Mouse (Mus musculus): ENCODE results near the gene Frat2. TPM values are rescaled to one million over a fixed set of nuclear protein-coding genes. Genes with fewer than 3 reads are reported as not detected.
A peak's percentile ranks its signal among the peaks of the same experiment; 100 is the strongest.

The Frat2 gene
- polyA plus RNA-seq, 1 experiment from 2014 or later, result 22.7 TPM

DNA sequence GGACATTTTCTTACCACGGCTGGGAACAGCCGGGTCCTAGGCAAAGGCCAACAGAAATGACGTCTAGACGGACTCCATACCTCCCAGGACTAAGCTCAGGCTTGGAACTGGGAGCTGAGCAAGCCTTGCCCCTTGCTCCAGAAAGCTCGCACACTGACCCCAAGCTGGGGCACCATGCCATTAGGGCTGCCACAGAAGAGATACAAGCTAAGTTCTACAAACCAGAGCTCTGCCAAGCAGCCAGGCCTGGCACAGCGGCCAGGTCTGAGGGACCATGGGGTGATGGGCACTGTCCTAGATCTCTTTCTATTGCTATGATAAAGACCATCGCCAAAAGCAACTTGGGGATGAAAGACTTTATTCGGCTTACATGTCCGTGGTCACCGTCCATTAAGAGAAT is 35.4 kb downstream of the Frat2 start:
- Histone ChIP-seq H3K9ac (no peak overlapping the region), H3K4me2 (no peak overlapping the region), H3K27me3 (no peaks in the 10 kb centered on the region), H3K4me3 (replicated peaks) (no peak overlapping the region), H3K4me1 (no peaks in the 10 kb centered on the region), H3K27ac (no peak overlapping the region), H3K9me3 (no peaks in the 10 kb centered on the region), H3K36me3 (replicated peaks) (no peaks in the 10 kb centered on the region)
- no peak for ATAC-seq (ENCODE audit: low FRiP score)
- WGBS, result 95% methylated on average over 10 of the region's 10 CpGs

- no peak overlapping the region for H3K4me2 ChIP-seq
- no peaks in the 10 kb centered on the region for H3K36me3 ChIP-seq (replicated peaks)
- H3K27ac ChIP-seq, result no peak overlapping the region
- no peak for ATAC-seq (ENCODE audit: low FRiP score)
- no peak overlapping the region for H3K9ac ChIP-seq
- H3K27me3 ChIP-seq, result no peaks in the 10 kb centered on the region
- H3K4me1 ChIP-seq, result no peaks in the 10 kb centered on the region
- WGBS, result 83% methylated on average over 5 of the region's 5 CpGs
- peaks cover 6% of the 10 kb centered on the region for H3K9me3 ChIP-seq
- no peak overlapping the region for H3K4me3 ChIP-seq (replicated peaks)
Observed at GRCm38 (mm10) chr19:41810074-41810473, 37.9 kb downstream of the Frat2 start.

DNA sequence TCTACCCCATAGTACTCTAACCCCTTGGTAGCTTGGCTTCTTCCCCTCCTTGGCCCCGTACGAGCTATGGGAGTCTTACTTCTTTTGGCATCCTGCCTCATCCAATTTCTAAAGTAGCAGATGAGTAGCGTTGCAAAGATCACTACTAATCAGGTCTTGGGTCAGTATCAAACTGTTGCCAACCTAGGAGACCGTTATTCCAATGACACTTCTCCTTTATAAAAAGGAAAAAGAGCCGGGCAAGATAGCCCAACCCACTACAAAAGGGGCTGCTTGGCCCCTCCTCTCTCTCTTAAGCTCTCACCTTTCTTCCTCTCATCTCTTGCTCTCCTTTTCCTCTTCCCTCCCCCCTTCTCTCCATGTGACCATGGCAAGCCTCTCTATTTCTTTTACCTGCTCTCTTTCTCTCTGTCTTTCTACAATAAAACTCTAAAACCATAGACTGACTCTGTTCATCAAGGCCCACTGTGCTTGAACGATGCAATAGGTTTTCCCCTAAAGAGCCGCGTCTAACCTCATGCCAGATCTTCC is 39.8 kb downstream of the Frat2 start:
- no peak for ATAC-seq (ENCODE audit: low FRiP score)
- no peak overlapping the region for H3K4me2 ChIP-seq
- 84% methylated on average over 8 of the region's 8 CpGs for WGBS
- H3K27me3 ChIP-seq, result no peaks in the 10 kb centered on the region
- no peak overlapping the region for H3K4me3 ChIP-seq (replicated peaks)
- peaks cover 6% of the 10 kb centered on the region for H3K9me3 ChIP-seq
- H3K4me1 ChIP-seq, result no peaks in the 10 kb centered on the region
- H3K9ac ChIP-seq, result no peak overlapping the region
- H3K27ac ChIP-seq, result no peak overlapping the region
- H3K36me3 ChIP-seq (replicated peaks), result no peaks in the 10 kb centered on the region

DNA sequence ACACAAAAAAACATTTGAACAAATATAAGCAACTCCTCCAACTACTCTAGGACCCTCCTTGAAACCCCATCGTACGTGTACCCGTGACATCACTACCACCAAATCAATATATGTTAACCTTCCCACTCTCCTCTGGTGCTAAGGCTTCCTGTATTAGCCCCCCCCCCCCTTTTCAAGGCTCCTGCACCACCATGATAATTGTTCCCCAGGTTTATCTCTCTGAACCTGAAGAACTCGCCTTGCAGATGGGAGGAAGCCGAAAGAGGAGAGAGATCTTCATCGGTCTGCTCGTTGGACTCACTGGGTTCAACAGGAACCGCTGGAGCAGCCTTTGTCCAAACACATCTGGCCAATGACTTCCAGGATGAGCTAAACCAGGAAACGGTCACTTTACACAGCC is 40.4 kb downstream of the Frat2 start:
- ATAC-seq (ENCODE audit: low FRiP score), result no peak
- Histone ChIP-seq H3K27me3 (no peaks in the 10 kb centered on the region), H3K36me3 (replicated peaks) (no peaks in the 10 kb centered on the region), H3K4me3 (replicated peaks) (no peak overlapping the region), H3K27ac (no peak overlapping the region), H3K4me1 (no peaks in the 10 kb centered on the region), H3K9ac (no peak overlapping the region), H3K9me3 (peaks cover 6% of the 10 kb centered on the region), H3K4me2 (no peak overlapping the region)
- WGBS, result 91% methylated on average over 9 of the region's 9 CpGs

DNA sequence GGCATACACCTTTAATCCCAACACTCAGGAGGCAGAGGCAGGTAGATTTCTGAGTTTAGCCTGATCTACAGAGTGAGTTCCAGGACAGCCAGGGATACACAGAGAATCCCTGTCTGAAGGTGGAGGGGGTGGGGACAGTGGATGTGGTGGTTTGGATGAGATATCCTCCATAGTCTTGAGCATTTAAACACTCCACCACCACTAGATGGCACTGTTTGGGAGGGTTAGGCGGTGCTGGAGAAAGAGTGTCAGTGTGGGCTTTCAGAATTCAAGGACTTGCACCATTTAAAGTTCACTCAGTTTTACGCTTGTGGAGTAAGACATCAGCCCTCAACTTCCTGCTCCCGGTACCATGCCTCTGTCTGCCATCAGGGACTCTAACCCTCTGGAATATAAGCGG is 42.1 kb downstream of the Frat2 start:
- Histone ChIP-seq H3K9ac (no peak overlapping the region), H3K27ac (no peak overlapping the region), H3K27me3 (no peaks in the 10 kb centered on the region), H3K36me3 (replicated peaks) (no peaks in the 10 kb centered on the region), H3K4me1 (peaks cover 8% of the 10 kb centered on the region), H3K4me3 (replicated peaks) (no peak overlapping the region), H3K4me2 (no peak overlapping the region), H3K9me3 (peaks cover 6% of the 10 kb centered on the region)
- 92% methylated on average over 4 of the region's 4 CpGs for WGBS
- ATAC-seq (ENCODE audit: low FRiP score), result no peak

DNA sequence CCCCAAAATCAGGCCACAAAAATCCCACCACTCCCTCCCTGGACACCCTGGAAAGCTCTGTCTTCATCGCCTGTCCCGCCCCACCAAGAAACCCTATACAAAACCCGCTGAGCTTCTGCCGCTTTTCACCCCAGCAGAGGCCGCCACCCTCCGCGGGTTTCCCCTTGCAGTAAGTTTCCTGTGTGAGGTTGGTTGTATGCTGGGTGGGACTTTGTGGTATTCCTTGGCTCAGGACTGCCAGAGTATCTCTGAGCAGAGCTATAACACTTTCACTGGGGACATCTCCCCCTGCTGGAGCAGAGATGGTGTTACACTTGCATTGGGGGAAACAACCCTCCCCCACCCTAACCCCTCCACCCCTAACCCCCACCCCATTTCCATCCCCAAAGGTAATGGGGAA is 44.6 kb downstream of the Frat2 start:
- Histone ChIP-seq H3K4me1 (peaks cover 19% of the 10 kb centered on the region), H3K27ac (no peak overlapping the region)
- 33% methylated on average over 7 of the region's 7 CpGs for WGBS

GRCm38 (mm10) chr19:41801742-41802369 is 46.1 kb downstream of the Frat2 start, which contains the start of gene Arhgap19:
Gene Arhgap19, minus strand, starts transcription at chr19:41802047.
- Histone ChIP-seq H3K27ac (peak within 1 kb of the TSS; percentile 68), H3K9ac (peak within 1 kb of the TSS; percentile 82), H3K4me3 (replicated peaks) (peak within 1 kb of the TSS; percentile 92), H3K27me3 (no peaks in the 10 kb centered on the region), H3K4me1 (peaks cover 19% of the 10 kb centered on the region), H3K4me2 (peak within 1 kb of the TSS; percentile 77), H3K36me3 (replicated peaks) (0 out of 2 replicates have a peak, but pooled peaks cover 2% of the 10 kb centered on the region), H3K9me3 (peaks cover 6% of the 10 kb centered on the region)
- peak; percentile 100 for ATAC-seq (ENCODE audit: low FRiP score)
- 0% methylated on average over 48 of the region's 48 CpGs for WGBS

More for the DNA sequence above, 44.6 kb downstream of the Frat2 start:
- Histone ChIP-seq H3K27me3 (no peaks in the 10 kb centered on the region), H3K4me3 (replicated peaks) (no peak overlapping the region), H3K4me2 (no peak overlapping the region), H3K9me3 (peaks cover 6% of the 10 kb centered on the region), H3K9ac (no peak overlapping the region), H3K36me3 (replicated peaks) (no peaks in the 10 kb centered on the region)
- ATAC-seq (ENCODE audit: low FRiP score), result no peak

DNA sequence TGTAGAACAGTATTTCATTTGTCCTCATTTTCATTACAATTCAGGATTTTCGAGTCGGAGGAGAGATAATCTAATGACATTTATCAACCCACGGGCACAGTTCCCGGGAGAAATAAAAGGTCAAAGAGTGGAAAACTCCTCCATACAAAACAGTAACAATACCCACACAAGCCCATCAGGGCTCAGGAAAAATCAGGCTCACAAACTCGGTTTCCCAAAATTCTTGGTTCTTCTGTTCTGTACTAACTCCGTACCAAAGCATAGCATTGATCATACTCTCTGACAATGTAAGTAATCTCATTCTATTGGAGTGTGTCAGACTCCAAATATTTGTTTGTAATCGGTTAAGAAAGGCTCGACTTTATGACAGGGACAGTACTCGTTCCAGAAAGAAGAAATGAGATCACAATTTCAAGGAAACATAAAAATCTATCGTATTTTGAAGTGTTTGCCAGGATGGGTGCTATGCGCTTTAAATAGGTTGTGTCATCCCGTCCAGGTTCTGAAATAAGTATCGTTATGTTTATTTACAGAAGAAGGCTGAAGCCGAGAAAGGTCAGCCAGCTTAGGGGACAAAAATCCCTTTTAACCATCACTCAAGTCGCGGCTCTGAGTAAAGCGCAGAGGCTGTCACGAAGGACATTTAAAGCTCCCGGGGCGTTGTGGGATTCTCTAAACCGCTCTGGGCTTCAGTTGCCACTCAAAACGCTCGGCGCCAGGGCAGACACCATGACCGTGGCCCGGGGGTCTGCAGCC is 46.8 kb downstream of the Frat2 start:
- H3K27ac ChIP-seq, result peak overlapping the region; percentile 68
- no peaks in the 10 kb centered on the region for H3K27me3 ChIP-seq
- ATAC-seq (ENCODE audit: low FRiP score), result no peak
- H3K9me3 ChIP-seq, result peaks cover 6% of the 10 kb centered on the region
- H3K4me3 ChIP-seq (replicated peaks), result peak overlapping the region; percentile 92
- 3% methylated on average over 26 of the region's 26 CpGs for WGBS
- H3K4me1 ChIP-seq, result peaks cover 22% of the 10 kb centered on the region
- peak overlapping the region; percentile 77 for H3K4me2 ChIP-seq
- H3K36me3 ChIP-seq (replicated peaks), result 0 out of 2 replicates have a peak, but pooled peaks cover 2% of the 10 kb centered on the region
- peak overlapping the region; percentile 82 for H3K9ac ChIP-seq

DNA sequence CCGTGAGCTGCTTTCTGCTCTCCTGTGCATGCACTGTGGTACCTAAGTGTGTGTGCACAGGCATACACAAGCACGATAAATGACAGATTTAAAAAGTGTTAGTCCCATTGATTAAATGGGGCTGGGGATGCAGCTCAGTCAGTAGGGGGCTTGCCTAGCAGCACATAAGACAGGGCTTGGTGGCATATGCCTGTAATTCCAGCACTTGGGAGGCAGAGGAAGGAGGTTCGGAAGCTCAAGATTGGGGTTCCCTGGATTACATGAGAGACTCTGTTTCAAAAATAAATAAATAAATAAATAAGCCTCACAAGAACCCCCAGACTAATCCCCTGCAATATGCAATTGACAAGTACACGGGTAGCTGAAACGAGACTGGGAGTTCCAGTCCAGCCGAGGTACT is 47.5 kb downstream of the Frat2 start:
- Histone ChIP-seq H3K4me3 (replicated peaks) (peak overlapping the region; percentile 92), H3K4me1 (peaks cover 23% of the 10 kb centered on the region), H3K27ac (no peak overlapping the region), H3K4me2 (peak overlapping the region; percentile 77), H3K9me3 (no peaks in the 10 kb centered on the region), H3K36me3 (replicated peaks) (0 out of 2 replicates have a peak, but pooled peaks cover 2% of the 10 kb centered on the region), H3K9ac (peak overlapping the region; percentile 82), H3K27me3 (no peaks in the 10 kb centered on the region)
- WGBS, result 37% methylated on average over 6 of the region's 6 CpGs
- no peak for ATAC-seq (ENCODE audit: low FRiP score)

GRCm38 (mm10) chr19:41797536-41797935 is 50.4 kb downstream of the Frat2 start:
- 74% methylated on average over 6 of the region's 6 CpGs for WGBS

GRCm38 (mm10) chr19:41796789-41797327 is 51.1 kb downstream of the Frat2 start:
- peaks cover 25% of the 10 kb centered on the region for H3K4me1 ChIP-seq
- H3K9me3 ChIP-seq, result no peaks in the 10 kb centered on the region
- 82% methylated on average over 12 of the region's 12 CpGs for WGBS
- 0 out of 2 replicates have a peak, but pooled peaks cover 2% of the 10 kb centered on the region for H3K36me3 ChIP-seq (replicated peaks)
- H3K4me2 ChIP-seq, result no peak overlapping the region
- no peaks in the 10 kb centered on the region for H3K27me3 ChIP-seq
- no peak overlapping the region for H3K4me3 ChIP-seq (replicated peaks)
- H3K27ac ChIP-seq, result 0 out of 2 replicates have a peak overlapping the region, but pooled peaks have one; percentile 13
- no peak overlapping the region for H3K9ac ChIP-seq
- ATAC-seq (ENCODE audit: low FRiP score), result no peak

More at GRCm38 (mm10) chr19:41797536-41797935, 50.4 kb downstream of the Frat2 start:
- Histone ChIP-seq H3K27ac (no peak overlapping the region), H3K27me3 (no peaks in the 10 kb centered on the region), H3K4me2 (no peak overlapping the region), H3K9me3 (no peaks in the 10 kb centered on the region), H3K4me3 (replicated peaks) (no peak overlapping the region), H3K9ac (no peak overlapping the region), H3K36me3 (replicated peaks) (0 out of 2 replicates have a peak, but pooled peaks cover 2% of the 10 kb centered on the region), H3K4me1 (peaks cover 28% of the 10 kb centered on the region)
- no peak for ATAC-seq (ENCODE audit: low FRiP score)

GRCm38 (mm10) chr19:41796148-41796760 is 51.7 kb downstream of the Frat2 start:
- no peak overlapping the region for H3K9ac ChIP-seq
- H3K4me3 ChIP-seq (replicated peaks), result no peak overlapping the region
- peaks cover 7% of the 10 kb centered on the region; the same call in 1 of the 2 replicates for H3K36me3 ChIP-seq (replicated peaks)
- no peak overlapping the region for H3K4me2 ChIP-seq
- H3K4me1 ChIP-seq, result peaks cover 25% of the 10 kb centered on the region
- no peak for ATAC-seq (ENCODE audit: low FRiP score)
- H3K27ac ChIP-seq, result 0 out of 2 replicates have a peak overlapping the region, but pooled peaks have one; percentile 13
- WGBS, result 88% methylated on average over 3 of the region's 3 CpGs
- H3K9me3 ChIP-seq, result no peaks in the 10 kb centered on the region
- H3K27me3 ChIP-seq, result no peaks in the 10 kb centered on the region

All from forebrain, embryonic 12.5 days (tissue).